9 mouse cellular contexts compared by ENCODE assay signal in the genomic region with DNA sequence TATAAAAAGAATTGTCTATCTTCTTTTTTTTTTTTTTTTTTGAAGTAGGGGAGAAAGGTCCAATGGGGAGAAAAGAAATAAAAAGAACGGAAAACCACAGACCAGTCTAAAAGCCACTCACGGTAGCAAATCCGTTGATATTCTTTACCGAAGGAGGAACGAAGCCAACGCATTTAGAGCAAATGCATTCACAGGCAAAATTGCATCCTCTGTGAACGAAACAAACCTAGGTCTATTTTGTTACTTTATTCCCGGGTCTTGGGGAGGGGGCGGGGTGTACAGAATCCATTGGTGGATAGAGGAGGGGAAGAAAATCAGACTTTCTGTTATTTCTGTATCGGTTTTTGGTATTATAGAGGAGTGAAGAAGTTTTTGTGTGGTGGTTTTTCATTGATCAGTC.
DNase-seq lines count a peak whose midpoint lies in the region; ATAC-seq and TF ChIP-seq lines count a peak whose summit lies in the region.
"Had no signal": no experiment of that assay in that cellular context is flagged by ENCODE, and none has a peak within 500 bp of the region (broad histone marks: within the 10 kb centered on the region; RNA-seq: fewer than 3 reads in every experiment).

No protein-coding gene starts in this region.

- no peak for TF ChIP-seq EP300 in heart, adult 2 months (IDR thresholded peaks at IDR 0.05; ENCODE audit: insufficient read depth, low read depth, low read length)

- TF ChIP-seq CTCF in heart, adult 2 months (IDR thresholded peaks at IDR 0.05) = no peak
- no peak for TF ChIP-seq CTCF in layer of hippocampus, adult 2 months (conservative IDR thresholded peaks at IDR 0.05)

- no peak overlapping the region for H3K9ac ChIP-seq in heart, embryonic 15.5 days
- H3K9ac ChIP-seq in heart, adult 2 months (ENCODE audit: low read depth, low read length) = no peak overlapping the region
- no peak overlapping the region for H3K9ac ChIP-seq in embryonic facial prominence, embryonic 12.5 days
- H3K9ac ChIP-seq in hindbrain, embryonic 15.5 days = no peak overlapping the region
- H3K9ac ChIP-seq in midbrain, embryonic 16.5 days (ENCODE audit: low read depth, low read length) = no peak overlapping the region

- peak overlapping the region; percentile 44 for H3K4me3 ChIP-seq in heart, embryonic 15.5 days
- no peak overlapping the region for H3K4me3 ChIP-seq in heart, adult 2 months
- peak overlapping the region; percentile 14; the same call in 1 of the 2 replicates for H3K4me3 ChIP-seq in embryonic facial prominence, embryonic 12.5 days
- 0 out of 2 replicates have a peak overlapping the region, but pooled peaks have one; percentile 18 for H3K4me3 ChIP-seq in hindbrain, embryonic 15.5 days
- no peak overlapping the region for H3K4me3 ChIP-seq in midbrain, embryonic 16.5 days (ENCODE audit: low read depth, low read length)
- H3K4me3 ChIP-seq in layer of hippocampus, adult 2 months = no peak overlapping the region

- no peak for DNase-seq in heart, adult 2 months
- DNase-seq in layer of hippocampus, adult 11-12 months (ENCODE audit: low spot score) = no peak
- no peak for DNase-seq in cerebellum, postnatal 25 days
- no peak for DNase-seq in layer of hippocampus, adult 2 months (ENCODE audit: low spot score in 2 of 2)
- DNase-seq: cerebellum, adult 8-10 months had no signal

- no peaks in the 10 kb centered on the region for H3K9me3 ChIP-seq in heart, embryonic 15.5 days (replicated peaks)
- H3K9me3 ChIP-seq in embryonic facial prominence, embryonic 12.5 days = no peaks in the 10 kb centered on the region
- H3K9me3 ChIP-seq in hindbrain, embryonic 15.5 days = no peaks in the 10 kb centered on the region
- no peaks in the 10 kb centered on the region for H3K9me3 ChIP-seq in midbrain, embryonic 16.5 days (replicated peaks; ENCODE audit: control insufficient read depth, low read length, poor library complexity, severe bottlenecking)

- H3K79me2 ChIP-seq in heart, adult 2 months (replicated peaks; ENCODE audit: control insufficient read depth, insufficient read depth, low read length) = no peaks in the 10 kb centered on the region

- peak overlapping the region; percentile 81 for H3K4me2 ChIP-seq in heart, embryonic 15.5 days
- H3K4me2 ChIP-seq in embryonic facial prominence, embryonic 12.5 days (replicated peaks) = peak overlapping the region; percentile 44
- H3K4me2 ChIP-seq in hindbrain, embryonic 15.5 days = peak overlapping the region; percentile 51
- no peak overlapping the region; the same call in 1 of the 2 replicates for H3K4me2 ChIP-seq in midbrain, embryonic 16.5 days (ENCODE audit: low read length)

- H3K27ac ChIP-seq in heart, embryonic 15.5 days = no peak overlapping the region
- H3K27ac ChIP-seq in heart, adult 2 months = no peak overlapping the region
- H3K27ac ChIP-seq in embryonic facial prominence, embryonic 12.5 days = no peak overlapping the region
- H3K27ac ChIP-seq in hindbrain, embryonic 15.5 days (replicated peaks) = peak overlapping the region; percentile 88
- H3K27ac ChIP-seq in midbrain, embryonic 16.5 days (ENCODE audit: low read length) = peak overlapping the region; percentile 64
- H3K27ac ChIP-seq in layer of hippocampus, adult 2 months = no peak overlapping the region

- H3K27me3 ChIP-seq in heart, embryonic 15.5 days = peaks cover 7% of the 10 kb centered on the region; the same call in 1 of the 2 replicates
- H3K27me3 ChIP-seq in heart, adult 2 months (ENCODE audit: control insufficient read depth, insufficient read depth, low read length) = peaks cover 11% of the 10 kb centered on the region; the same call in 1 of the 2 replicates
- H3K27me3 ChIP-seq in embryonic facial prominence, embryonic 12.5 days = peaks cover 33% of the 10 kb centered on the region
- peaks cover 4% of the 10 kb centered on the region; the same call in 1 of the 2 replicates for H3K27me3 ChIP-seq in hindbrain, embryonic 15.5 days
- H3K27me3 ChIP-seq in midbrain, embryonic 16.5 days (ENCODE audit: control insufficient read depth, insufficient read depth, low read depth, low read length) = peaks cover 6% of the 10 kb centered on the region

- 15% methylated on average over 10 of the region's 10 CpGs for WGBS in heart, embryonic 15.5 days
- 58% methylated on average over 10 of the region's 10 CpGs for WGBS in heart, adult 2 months
- whole genome bisulfite sequencing in embryonic facial prominence, embryonic 12.5 days = 2% methylated on average over 10 of the region's 10 CpGs
- WGBS in hindbrain, embryonic 15.5 days = 5% methylated on average over 10 of the region's 10 CpGs
- WGBS in midbrain, embryonic 16.5 days = 2% methylated on average over 10 of the region's 10 CpGs

- TF ChIP-seq POLR2A in heart, adult 2 months (IDR thresholded peaks at IDR 0.05; ENCODE audit: insufficient read depth, low read depth, low read length) = no peak

- peaks cover 29% of the 10 kb centered on the region for H3K4me1 ChIP-seq in heart, embryonic 15.5 days (replicated peaks)
- peaks cover 2% of the 10 kb centered on the region for H3K4me1 ChIP-seq in heart, adult 2 months (ENCODE audit: control insufficient read depth, insufficient read depth, low read length)
- H3K4me1 ChIP-seq in embryonic facial prominence, embryonic 12.5 days = peaks cover 31% of the 10 kb centered on the region
- H3K4me1 ChIP-seq in hindbrain, embryonic 15.5 days (replicated peaks) = peaks cover 49% of the 10 kb centered on the region
- H3K4me1 ChIP-seq in midbrain, embryonic 16.5 days (ENCODE audit: control insufficient read depth, insufficient read depth, low read length) = peaks cover 11% of the 10 kb centered on the region

- intact Hi-C loops in heart, adult 2 months (cut with DNase I) = loop anchor here (5.0 to 10.0 kb wide), 3 partner anchors 342 to 1004 kb away; no protein-coding TSS in a partner anchor

- no peak for ATAC-seq in heart, embryonic 15.5 days (replicated peaks; ENCODE audit: insufficient number of reproducible peaks, insufficient read depth, low FRiP score, low read depth)
- ATAC-seq in embryonic facial prominence, embryonic 12.5 days (ENCODE audit: insufficient number of reproducible peaks, insufficient read depth, low FRiP score, low TSS enrichment) = no peak
- no peak for ATAC-seq in hindbrain, embryonic 15.5 days (ENCODE audit: low FRiP score, low read depth)
- no peak for ATAC-seq in midbrain, embryonic 16.5 days

- H3K36me3 ChIP-seq in heart, embryonic 15.5 days = peaks cover 7% of the 10 kb centered on the region; the same call in 1 of the 2 replicates
- no peaks in the 10 kb centered on the region for H3K36me3 ChIP-seq in heart, adult 2 months (ENCODE audit: control insufficient read depth, insufficient read depth, low read length)
- no peaks in the 10 kb centered on the region for H3K36me3 ChIP-seq in embryonic facial prominence, embryonic 12.5 days
- 0 out of 2 replicates have a peak, but pooled peaks cover 3% of the 10 kb centered on the region for H3K36me3 ChIP-seq in hindbrain, embryonic 15.5 days
- H3K36me3 ChIP-seq in midbrain, embryonic 16.5 days (ENCODE audit: control insufficient read depth, insufficient read depth, low read length) = no peaks in the 10 kb centered on the region

Comparison
In these comparisons a context has a peak if more than half of its experiments do, and no peak if none do; other contexts are left out.
1. H3K4me3 ChIP-seq: peak in heart, embryonic 15.5 days (single experiment), embryonic facial prominence, embryonic 12.5 days (single experiment) and hindbrain, embryonic 15.5 days (single experiment); none in heart, adult 2 months (single experiment), midbrain, embryonic 16.5 days (single experiment) and layer of hippocampus, adult 2 months (single experiment).
2. H3K27ac ChIP-seq: peak in hindbrain, embryonic 15.5 days (single experiment) and midbrain, embryonic 16.5 days (single experiment); none in heart, embryonic 15.5 days (single experiment), heart, adult 2 months (single experiment), embryonic facial prominence, embryonic 12.5 days (single experiment) and layer of hippocampus, adult 2 months (single experiment).